Mouse (Mus musculus): ENCODE results near the gene Emx2. TPM values are rescaled to one million over a fixed set of nuclear protein-coding genes. Genes with fewer than 3 reads are reported as not detected.

Gene Emx2
- total RNA-seq, 2 experiments from 2014 or later: 14.5 to 15.6 TPM

DNA sequence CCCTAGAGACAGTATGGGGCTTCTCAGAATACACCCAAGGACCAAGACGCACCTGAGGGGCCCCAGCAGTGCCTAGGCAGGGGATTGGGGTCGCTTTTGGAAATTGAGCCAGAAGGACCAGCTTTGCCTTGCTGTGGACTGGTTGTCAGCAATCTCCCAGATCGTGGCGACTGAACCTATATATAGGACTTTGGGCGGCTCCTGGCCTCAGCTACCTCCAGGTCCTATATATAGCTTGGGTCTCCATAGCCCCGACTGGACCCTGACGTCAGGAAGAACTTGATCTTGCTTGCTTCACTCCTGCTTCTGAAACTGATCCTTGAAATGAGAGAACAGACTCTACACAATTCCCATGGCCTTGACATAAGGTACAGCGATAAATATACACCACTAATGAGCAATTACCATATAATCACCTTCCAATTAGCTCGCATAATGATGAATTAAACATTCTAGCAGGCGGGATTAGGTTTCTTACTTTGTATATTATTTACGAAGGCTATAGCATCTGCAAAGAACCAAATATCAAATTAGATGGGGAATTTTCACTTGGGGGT, 12.0 kb downstream of the Emx2 start:
- no peak overlapping the region for H3K4me3 ChIP-seq
- no peak overlapping the region for H3K27ac ChIP-seq
- intact Hi-C loops (cut with DNase I): no loop called here
- no peak for DNase-seq (ENCODE audit: extremely low spot score in 1 of 2, low spot score in 2 of 2)
- no peak for TF ChIP-seq CTCF (IDR thresholded peaks at IDR 0.05)

- intact Hi-C loops (cut with DNase I): no loop called here
- Histone ChIP-seq H3K27ac (no peak overlapping the region), H3K4me3 (no peak overlapping the region)
- no peak for DNase-seq (ENCODE audit: extremely low spot score in 1 of 2, low spot score in 2 of 2)
- no peak for TF ChIP-seq CTCF (IDR thresholded peaks at IDR 0.05)
These were observed 12.7 kb downstream of the Emx2 start for GRCm38 (mm10) chr19:59470913-59471312.

GRCm38 (mm10) chr19:59472844-59473243, 14.7 kb downstream of the Emx2 start:
- no peak for DNase-seq (ENCODE audit: extremely low spot score in 1 of 2, low spot score in 2 of 2)
- Histone ChIP-seq H3K4me3 (no peak overlapping the region), H3K27ac (no peak overlapping the region)
- intact Hi-C loops (cut with DNase I): no loop called here
- TF ChIP-seq CTCF (IDR thresholded peaks at IDR 0.05): no peak

- DNase-seq (ENCODE audit: extremely low spot score in 1 of 2, low spot score in 2 of 2): no peak
- TF ChIP-seq CTCF (IDR thresholded peaks at IDR 0.05): no peak
- no peak overlapping the region for H3K4me3 ChIP-seq
- no peak overlapping the region for H3K27ac ChIP-seq
- intact Hi-C loops (cut with DNase I): no loop called here
These were observed 21.7 kb downstream of the Emx2 start for GRCm38 (mm10) chr19:59479912-59480311.

DNA sequence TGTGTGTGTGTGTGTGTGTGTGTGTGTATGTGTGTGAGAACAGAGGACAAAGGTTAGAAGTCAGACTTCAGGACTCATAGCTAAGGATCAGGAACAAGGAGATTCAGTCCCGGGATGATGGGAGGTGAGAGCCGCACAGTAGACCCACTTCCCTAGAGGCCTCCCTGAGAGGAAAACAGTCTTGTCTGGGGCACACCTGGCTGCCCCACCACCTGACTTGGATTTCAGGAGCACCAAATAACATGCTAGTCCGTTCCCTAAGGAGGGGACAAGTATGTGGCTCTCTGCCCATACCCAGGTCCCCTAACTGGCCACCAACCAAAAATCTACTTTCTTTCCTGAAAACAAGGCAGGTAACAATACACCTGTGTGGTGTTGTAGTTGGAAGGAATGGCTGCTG, 22.4 kb downstream of the Emx2 start:
- H3K27ac ChIP-seq: no peak overlapping the region
- DNase-seq (ENCODE audit: extremely low spot score in 1 of 2, low spot score in 2 of 2): no peak
- TF ChIP-seq CTCF (IDR thresholded peaks at IDR 0.05): no peak
- H3K4me3 ChIP-seq: no peak overlapping the region
- intact Hi-C loops (cut with DNase I): no loop called here

DNA sequence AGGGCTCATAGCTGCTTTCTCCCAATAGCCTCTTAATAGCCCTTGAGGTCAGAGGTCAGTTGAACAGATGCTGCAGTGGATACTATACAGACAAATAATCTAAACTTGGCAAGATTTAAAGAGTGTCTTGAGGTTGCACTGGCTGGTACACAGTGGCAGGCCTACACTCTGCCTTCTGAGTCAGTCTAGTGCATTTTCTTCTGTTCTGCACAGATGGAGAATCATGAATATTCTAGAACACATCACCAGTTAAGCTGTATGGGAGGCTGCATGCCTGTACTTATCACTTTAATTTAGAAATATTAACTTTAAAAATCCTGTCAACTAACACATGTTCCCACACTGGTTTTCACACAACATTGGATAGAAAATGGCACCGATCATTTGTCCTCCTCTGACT, 34.1 kb downstream of the Emx2 start:
- TF ChIP-seq CTCF (IDR thresholded peaks at IDR 0.05): no peak
- no peak overlapping the region for H3K27ac ChIP-seq
- intact Hi-C loops (cut with DNase I): no loop called here
- H3K4me3 ChIP-seq: no peak overlapping the region
- no peak for DNase-seq (ENCODE audit: extremely low spot score in 1 of 2, low spot score in 2 of 2)

GRCm38 (mm10) chr19:59496832-59497231, 38.7 kb downstream of the Emx2 start:
- intact Hi-C loops (cut with DNase I): no loop called here

DNA sequence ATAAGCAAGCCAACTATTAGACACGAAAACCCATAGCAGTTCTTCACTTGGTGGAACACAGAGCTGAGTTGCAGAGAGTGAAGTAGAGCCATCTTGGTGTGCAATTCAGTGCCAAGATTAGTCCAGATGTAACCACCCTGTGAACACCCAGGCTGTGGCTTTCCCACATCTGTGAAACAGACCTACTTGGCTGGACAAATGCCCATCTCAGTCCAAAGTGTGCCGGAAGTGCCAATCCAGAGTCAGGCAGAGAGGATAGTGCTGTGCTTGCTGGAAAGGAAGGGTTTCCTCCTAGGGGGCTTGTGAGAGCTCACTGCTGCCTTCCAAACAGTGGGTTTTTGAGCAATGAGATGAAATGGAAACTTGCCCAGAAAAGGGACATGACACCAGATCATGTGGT, 50.7 kb downstream of the Emx2 start:
- intact Hi-C loops (cut with DNase I): no loop called here
- TF ChIP-seq CTCF (IDR thresholded peaks at IDR 0.05): no peak
- Histone ChIP-seq H3K27ac (no peak overlapping the region), H3K4me3 (no peak overlapping the region)
- no peak for DNase-seq (ENCODE audit: extremely low spot score in 1 of 2, low spot score in 2 of 2)

More at GRCm38 (mm10) chr19:59496832-59497231, 38.7 kb downstream of the Emx2 start:
- TF ChIP-seq CTCF (IDR thresholded peaks at IDR 0.05): no peak
- DNase-seq (ENCODE audit: extremely low spot score in 1 of 2, low spot score in 2 of 2): no peak
- no peak overlapping the region for H3K4me3 ChIP-seq
- no peak overlapping the region for H3K27ac ChIP-seq

GRCm38 (mm10) chr19:59513181-59513580, 55.0 kb downstream of the Emx2 start:
- Histone ChIP-seq H3K4me3 (no peak overlapping the region), H3K27ac (no peak overlapping the region)
- no peak for TF ChIP-seq CTCF (IDR thresholded peaks at IDR 0.05)
- DNase-seq (ENCODE audit: extremely low spot score in 1 of 2, low spot score in 2 of 2): no peak
- intact Hi-C loops (cut with DNase I): no loop called here

Other genes with a start within 250 kb of the Emx2 start
- not detected for gene Kcnk18, start 239.2 kb upstream of the Emx2 start, total RNA-seq (2021)
- under 1 TPM in 1 of 2 experiments, not detected in 1; 0.37 TPM for gene Slc18a2, start 197.5 kb upstream of the Emx2 start, total RNA-seq (2021)
- 100 to 1,000 TPM; 226 to 242 TPM for gene Rps12-ps3, start 136.1 kb upstream of the Emx2 start, total RNA-seq (2021)
- 10 to 100 TPM; 58.0 to 58.1 TPM for gene Pdzd8, start 112.6 kb upstream of the Emx2 start, total RNA-seq (2021)

Measured in left cerebral cortex, adult 2 months (tissue).